Mouse (Mus musculus) ovary, adult 10 weeks (tissue): ENCODE measurements around the gene Gm3415. TPM values are rescaled to one million over a fixed set of nuclear protein-coding genes. Genes with fewer than 3 reads are reported as not detected.

Source experiments
- polyA plus RNA-seq: library from polyadenylated mRNA; stranded (reverse); fragments of 350-450 nt; fragmentation: Illumina TruSeq; extraction: RNeasy Lipid Tissue Mini Kit (QIAGEN cat#74804); gene quantifications from one replicate; pipeline ENCODE4 v1.2.3, GENCODE M21; 2014

The Gm3415 gene
- polyA plus RNA-seq = not detected

DNA sequence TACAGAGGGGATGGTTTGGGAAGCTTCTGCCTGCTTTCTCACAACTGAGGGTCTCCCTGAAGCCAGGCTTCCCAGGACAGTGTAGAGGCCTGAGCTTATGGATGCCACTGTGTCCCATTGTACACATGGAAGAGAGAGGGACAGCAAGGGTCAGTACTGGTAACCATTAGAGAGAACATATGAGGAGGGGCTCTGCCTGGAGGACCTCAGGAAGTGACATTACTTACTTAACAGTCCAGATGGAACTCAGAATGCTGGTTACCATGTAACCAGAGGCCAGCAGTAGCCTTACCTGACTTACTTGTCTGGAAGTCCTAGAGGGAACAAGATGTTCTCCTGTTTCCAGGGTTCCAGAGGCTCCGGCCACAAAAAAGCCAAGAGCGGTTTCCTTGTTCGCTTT is at the start of gene Gm3415:
Gm3415 (plus strand) TSS at position 301 of the 400 bp plus-strand sequence.

DNA sequence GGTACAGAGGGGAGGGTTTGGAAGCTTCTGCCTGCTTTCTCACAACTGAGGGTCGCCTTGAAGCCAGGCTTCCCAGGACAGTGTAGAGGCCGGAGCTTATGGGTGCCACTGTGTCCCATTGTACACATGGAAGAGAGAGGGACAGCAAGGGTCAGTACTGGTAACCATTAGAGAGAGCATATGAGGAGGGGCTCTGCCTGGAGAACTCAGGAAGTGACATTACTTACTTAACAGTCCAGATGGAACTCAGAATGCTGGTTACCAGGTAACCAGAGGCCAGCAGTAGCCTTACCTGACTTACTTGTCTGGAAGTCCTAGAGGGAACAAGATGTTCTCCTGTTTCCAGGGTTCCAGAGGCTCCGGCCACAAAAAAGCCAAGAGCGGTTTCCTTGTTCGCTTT is 42.1 kb upstream of the Gm3415 start, which contains the start of gene Gm3402:
Gm3402 (plus strand) TSS at position 301 of the 400 bp plus-strand sequence.

DNA sequence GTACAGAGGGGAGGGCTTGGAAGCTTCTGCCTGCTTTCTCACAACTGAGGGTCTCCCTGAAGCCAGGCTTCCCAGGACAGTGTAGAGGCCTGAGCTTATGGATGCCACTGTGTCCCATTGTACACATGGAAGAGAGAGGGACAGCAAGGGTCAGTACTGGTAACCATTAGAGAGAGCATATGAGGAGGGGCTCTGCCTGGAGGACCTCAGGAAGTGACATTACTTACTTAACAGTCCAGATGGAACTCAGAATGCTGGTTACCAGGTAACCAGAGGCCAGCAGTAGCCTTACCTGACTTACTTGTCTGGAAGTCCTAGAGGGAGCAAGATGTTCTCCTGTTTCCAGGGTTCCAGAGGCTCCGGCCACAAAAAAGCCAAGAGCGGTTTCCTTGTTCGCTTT is 30.4 kb upstream of the Gm3415 start, which contains the start of gene Gm3404:
Gm3404 (plus strand) TSS at position 301 of the 400 bp plus-strand sequence.

DNA sequence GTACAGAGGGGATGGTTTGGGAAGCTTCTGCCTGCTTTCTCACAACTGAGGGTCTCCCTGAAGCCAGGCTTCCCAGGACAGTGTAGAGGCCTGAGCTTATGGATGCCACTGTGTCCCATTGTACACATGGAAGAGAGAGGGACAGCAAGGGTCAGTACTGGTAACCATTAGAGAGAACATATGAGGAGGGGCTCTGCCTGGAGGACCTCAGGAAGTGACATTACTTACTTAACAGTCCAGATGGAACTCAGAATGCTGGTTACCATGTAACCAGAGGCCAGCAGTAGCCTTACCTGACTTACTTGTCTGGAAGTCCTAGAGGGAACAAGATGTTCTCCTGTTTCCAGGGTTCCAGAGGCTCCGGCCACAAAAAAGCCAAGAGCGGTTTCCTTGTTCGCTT is 18.6 kb upstream of the Gm3415 start, which contains the start of gene Gm3409:
Gm3409 (plus strand) TSS at position 301 of the 400 bp plus-strand sequence.

DNA sequence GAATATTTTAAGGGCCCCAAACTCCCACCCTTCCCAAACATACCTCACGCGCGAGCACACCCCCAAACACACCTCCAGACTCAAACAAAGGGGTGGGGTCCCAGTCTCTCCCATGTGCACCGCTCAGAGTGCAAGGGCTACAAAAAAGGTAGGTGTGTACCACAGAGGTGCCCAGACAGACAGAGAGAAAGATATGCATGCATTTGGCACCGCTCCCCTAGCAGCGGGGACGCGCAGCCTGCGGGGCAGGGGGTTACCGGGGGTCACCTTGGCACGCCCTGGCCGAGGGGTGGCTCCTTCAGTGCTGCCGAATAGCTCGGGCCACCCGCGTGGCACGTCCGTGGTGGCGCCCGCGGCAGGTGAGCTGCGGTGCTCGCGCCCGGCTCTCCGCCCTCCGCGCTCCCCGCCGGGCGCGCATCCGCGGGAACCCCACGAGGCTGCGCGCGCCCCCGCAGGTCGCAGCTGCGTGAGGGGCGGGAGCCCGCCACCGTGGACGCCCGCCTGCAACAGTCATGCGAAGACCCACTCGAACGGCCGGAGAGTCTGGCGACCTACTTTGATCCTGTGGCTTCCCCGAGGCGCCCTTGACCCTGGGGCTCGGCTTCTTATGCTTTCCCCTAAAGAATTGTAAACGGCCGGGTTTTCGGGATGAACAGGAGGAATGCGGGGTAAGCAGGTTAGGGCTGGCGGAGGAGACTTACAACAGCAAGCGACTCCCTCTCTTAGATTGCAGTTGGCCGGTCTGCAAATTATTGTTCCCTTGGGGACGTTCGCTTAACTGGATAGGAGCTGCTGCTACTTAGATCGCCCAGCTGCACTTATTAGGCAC is 28.8 kb downstream of the Gm3415 start, which contains the start of gene Gpr12:
Gpr12 (minus strand) TSS at position 762 of the 829 bp plus-strand sequence.

Other genes with a start within 250 kb of the Gm3415 start
- 17.8 TPM for gene Wasf3, start 171.2 kb upstream of the Gm3415 start, polyA plus RNA-seq
- gene Gm6408, start 74.2 kb upstream of the Gm3415 start, polyA plus RNA-seq = not detected
- gene Gm6370, start 64.8 kb upstream of the Gm3415 start, polyA plus RNA-seq = not detected
- not detected for gene 4930449I24Rik, start 53.7 kb upstream of the Gm3415 start, polyA plus RNA-seq
- gene Gm3402, start 42.0 kb upstream of the Gm3415 start, polyA plus RNA-seq = not detected
- gene Gm3404, start 30.3 kb upstream of the Gm3415 start, polyA plus RNA-seq = not detected
- not detected for gene Gm3409, start 18.5 kb upstream of the Gm3415 start, polyA plus RNA-seq
- not detected for gene Gpr12, start 29.1 kb downstream of the Gm3415 start, polyA plus RNA-seq
- 46.6 TPM for gene Usp12, start 238.9 kb downstream of the Gm3415 start, polyA plus RNA-seq